Comparison of ENCODE assay signal across 26 mouse cellular contexts in genomic region chr17:5601953-5602352, GRCm38 (mm10).
DNase-seq lines count a peak whose midpoint lies in the region; ATAC-seq lines count a peak whose summit lies in the region.
"Had no signal": no experiment of that assay in that cellular context is flagged by ENCODE, and none has a peak within 500 bp of the region (broad histone marks: within the 10 kb centered on the region; RNA-seq: fewer than 3 reads in every experiment).

No protein-coding gene starts in this region.

- WGBS in liver, embryonic 13.5 days (ENCODE audit: insufficient replicate concordance): 44% methylated on average over 6 of the region's 6 CpGs
- WGBS in liver, embryonic 12.5 days (ENCODE audit: insufficient replicate concordance): 48% methylated on average over 6 of the region's 6 CpGs
- WGBS in forebrain, embryonic 13.5 days: 90% methylated on average over 6 of the region's 6 CpGs

- no peak overlapping the region for H3K4me2 ChIP-seq in liver, embryonic 13.5 days
- no peak overlapping the region for H3K4me2 ChIP-seq in liver, embryonic 12.5 days
- H3K4me2 ChIP-seq in forebrain, embryonic 13.5 days: no peak overlapping the region
- H3K4me2 ChIP-seq: forebrain, embryonic 15.5 days; hindbrain, embryonic 13.5 days; midbrain, embryonic 12.5 days; neural tube, embryonic 12.5 days had no signal

- no peak overlapping the region for H3K4me3 ChIP-seq in liver, embryonic 13.5 days (replicated peaks)
- H3K4me3 ChIP-seq in liver, embryonic 12.5 days: no peak overlapping the region
- H3K4me3 ChIP-seq in forebrain, embryonic 13.5 days: no peak overlapping the region
- H3K4me3 ChIP-seq: forebrain, embryonic 15.5 days; heart, adult 2 months; hindbrain, embryonic 13.5 days; left cerebral cortex, adult 2 months; midbrain, embryonic 12.5 days; neural tube, embryonic 12.5 days had no signal

- H3K27ac ChIP-seq in liver, embryonic 13.5 days: no peak overlapping the region
- H3K27ac ChIP-seq in liver, embryonic 12.5 days: no peak overlapping the region
- no peak overlapping the region for H3K27ac ChIP-seq in forebrain, embryonic 13.5 days
- H3K27ac ChIP-seq: forebrain, embryonic 15.5 days; heart, adult 2 months; hindbrain, embryonic 13.5 days; left cerebral cortex, adult 2 months; midbrain, embryonic 12.5 days; neural tube, embryonic 12.5 days had no signal

- H3K9me3 ChIP-seq in liver, embryonic 13.5 days (replicated peaks): no peaks in the 10 kb centered on the region
- no peaks in the 10 kb centered on the region for H3K9me3 ChIP-seq in liver, embryonic 12.5 days (replicated peaks)
- no peaks in the 10 kb centered on the region for H3K9me3 ChIP-seq in forebrain, embryonic 13.5 days (replicated peaks)
- H3K9me3 ChIP-seq: forebrain, embryonic 15.5 days; G1E; hindbrain, embryonic 13.5 days; midbrain, embryonic 12.5 days; neural tube, embryonic 12.5 days had no signal

- no peak for DNase-seq in liver, embryonic 13.5 days
- peak; percentile 59 for DNase-seq in 416B (ENCODE audit: low read depth)
- DNase-seq in frontal cortex, postnatal 14 days (ENCODE audit: low spot score in 2 of 2): no peak
- no peak for DNase-seq in MN1 (ENCODE audit: low spot score)
- DNase-seq: adrenal gland, postnatal 10 days; cerebellum, adult 8-10 months; cerebellum, postnatal 36 days; gastrocnemius, postnatal 14 days; heart, adult 2 months; kidney, adult 11 months; lung, adult 2 months; lung, postnatal 36 days; right cerebral cortex, adult 18-20 months; right cerebral cortex, postnatal 4 days; thymus, adult 18-20 months; thymus, postnatal 36 days had no signal

- no peak overlapping the region for H3K9ac ChIP-seq in liver, embryonic 13.5 days
- no peak overlapping the region for H3K9ac ChIP-seq in liver, embryonic 12.5 days
- H3K9ac ChIP-seq in forebrain, embryonic 13.5 days: no peak overlapping the region
- H3K9ac ChIP-seq: forebrain, embryonic 15.5 days; hindbrain, embryonic 13.5 days; midbrain, embryonic 12.5 days; neural tube, embryonic 12.5 days had no signal

- no peaks in the 10 kb centered on the region for H3K27me3 ChIP-seq in liver, embryonic 13.5 days
- H3K27me3 ChIP-seq in liver, embryonic 12.5 days (replicated peaks): no peaks in the 10 kb centered on the region
- no peaks in the 10 kb centered on the region for H3K27me3 ChIP-seq in forebrain, embryonic 13.5 days
- H3K27me3 ChIP-seq: forebrain, embryonic 15.5 days; hindbrain, embryonic 13.5 days; midbrain, embryonic 12.5 days; neural tube, embryonic 12.5 days had no signal

- H3K4me1 ChIP-seq in liver, embryonic 13.5 days (replicated peaks): 0 out of 2 replicates have a peak, but pooled peaks cover 4% of the 10 kb centered on the region
- peaks cover 14% of the 10 kb centered on the region; the same call in 1 of the 2 replicates for H3K4me1 ChIP-seq in liver, embryonic 12.5 days
- H3K4me1 ChIP-seq in forebrain, embryonic 13.5 days: peaks cover 17% of the 10 kb centered on the region
- H3K4me1 ChIP-seq: midbrain, embryonic 12.5 days had no signal

- H3K36me3 ChIP-seq in liver, embryonic 13.5 days: no peaks in the 10 kb centered on the region
- no peaks in the 10 kb centered on the region for H3K36me3 ChIP-seq in liver, embryonic 12.5 days
- no peaks in the 10 kb centered on the region for H3K36me3 ChIP-seq in forebrain, embryonic 13.5 days (ENCODE audit: poor library complexity, severe bottlenecking)
- H3K36me3 ChIP-seq: forebrain, embryonic 15.5 days; hindbrain, embryonic 13.5 days; midbrain, embryonic 12.5 days; neural tube, embryonic 12.5 days had no signal

- ATAC-seq in liver, embryonic 13.5 days (ENCODE audit: low read depth): 0 out of 2 replicates have a peak, but pooled peaks have one; percentile 20
- ATAC-seq in liver, embryonic 12.5 days: no peak
- ATAC-seq in granulocyte monocyte progenitor cell, adult 5-6 weeks (replicated peaks; ENCODE audit: poor library complexity, severe bottlenecking): peak; percentile 92
- peak; percentile 33; the same call in 1 of the 2 replicates for ATAC-seq in megakaryocyte-erythroid progenitor cell, adult 5-6 weeks (replicated peaks; ENCODE audit: low FRiP score, low TSS enrichment, poor library complexity, severe bottlenecking)
- no peak for ATAC-seq in forebrain, embryonic 13.5 days
- ATAC-seq: forebrain, embryonic 15.5 days had no signal

Comparison
In these comparisons a context has a peak if more than half of its experiments do, and no peak if none do; other contexts are left out.
1. ATAC-seq: peak in liver, embryonic 13.5 days (single experiment), granulocyte monocyte progenitor cell, adult 5-6 weeks (single experiment) and megakaryocyte-erythroid progenitor cell, adult 5-6 weeks (single experiment); none in liver, embryonic 12.5 days (single experiment) and forebrain, embryonic 13.5 days (single experiment).